Mouse (Mus musculus) layer of hippocampus, postnatal 14 days (tissue): ENCODE measurements at regions not wholly inside any gene's neighbourhood (a gene's known extent, or its start where the extent isn't known, plus 50 kb on each side); places are given as distances from the start of the nearest gene placed in this dataset.
A peak's percentile ranks its signal among the peaks of the same experiment; 100 is the strongest.

Experiments
- DNase-seq, 2 experiments: peaks; one replicate each; pipeline ENCODE4 v3.0.0; 2021 to 2022; ENCODE audit warnings: low spot score in 2 of 2, mixed read lengths in 1 of 2

DNA sequence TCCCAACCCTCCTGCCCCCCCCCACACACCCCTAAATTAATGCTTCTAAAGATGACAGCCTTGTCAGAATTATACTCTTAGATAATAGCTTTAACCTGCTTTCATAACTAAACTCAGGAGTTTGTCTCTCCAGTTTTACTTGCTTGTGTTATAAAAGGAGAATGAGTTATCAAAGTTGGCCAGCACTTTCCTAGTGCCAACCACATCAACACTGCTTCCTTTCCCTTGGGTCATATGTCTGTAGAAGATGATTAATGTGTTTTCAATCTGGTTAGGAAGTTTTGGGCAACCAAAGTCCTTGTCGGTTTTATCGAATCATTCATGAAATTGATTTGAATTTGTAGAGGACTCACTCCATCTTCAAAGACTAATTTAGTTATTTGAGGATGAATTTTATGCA, 505.3 kb downstream of the Kctd12 start:
- no peak for DNase-seq

GRCm38 (mm10) chr14:102469326-102469725, 513.1 kb downstream of the Kctd12 start:
- no peak for DNase-seq

DNA sequence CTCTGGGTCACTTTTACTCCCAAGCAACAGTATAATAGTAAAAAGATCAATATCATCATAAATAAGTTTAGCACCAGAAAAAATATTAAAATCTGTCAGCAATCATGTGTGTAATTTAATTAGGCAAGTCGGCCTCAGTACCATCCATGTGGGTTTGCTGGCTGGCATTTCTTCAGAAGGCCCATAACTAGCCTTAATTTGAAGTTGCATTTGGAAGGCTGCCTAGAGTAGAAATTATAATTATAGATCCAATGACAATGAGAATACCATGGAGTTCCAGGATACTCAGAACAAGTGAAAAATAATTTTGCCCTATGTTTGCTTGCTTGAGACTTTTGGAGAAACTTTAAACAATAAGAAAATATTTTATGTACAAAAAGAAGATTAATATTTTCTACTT, 521.4 kb downstream of the Kctd12 start:
- DNase-seq, result peak in 1 of 2 experiments; percentile 54

DNA sequence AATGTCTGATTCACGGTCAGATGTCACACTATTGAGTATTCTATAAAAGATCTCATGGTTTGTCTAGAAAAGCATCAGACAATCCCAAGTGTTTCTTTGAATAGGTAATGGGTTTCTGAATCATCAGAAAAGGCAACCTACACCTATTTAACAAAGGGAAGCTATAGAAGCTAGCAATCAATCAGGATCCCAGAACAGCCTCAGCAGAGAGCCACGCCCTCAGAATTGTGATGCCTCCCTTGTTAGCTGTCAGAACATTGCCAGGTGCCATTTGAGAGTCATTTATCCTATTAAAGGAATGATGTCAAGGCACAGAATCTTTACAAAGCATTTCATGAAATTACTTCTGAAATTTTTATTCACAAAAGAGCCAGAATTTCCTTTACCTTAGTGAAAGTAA, 542.7 kb downstream of the Kctd12 start:
- DNase-seq, result no peak

DNA sequence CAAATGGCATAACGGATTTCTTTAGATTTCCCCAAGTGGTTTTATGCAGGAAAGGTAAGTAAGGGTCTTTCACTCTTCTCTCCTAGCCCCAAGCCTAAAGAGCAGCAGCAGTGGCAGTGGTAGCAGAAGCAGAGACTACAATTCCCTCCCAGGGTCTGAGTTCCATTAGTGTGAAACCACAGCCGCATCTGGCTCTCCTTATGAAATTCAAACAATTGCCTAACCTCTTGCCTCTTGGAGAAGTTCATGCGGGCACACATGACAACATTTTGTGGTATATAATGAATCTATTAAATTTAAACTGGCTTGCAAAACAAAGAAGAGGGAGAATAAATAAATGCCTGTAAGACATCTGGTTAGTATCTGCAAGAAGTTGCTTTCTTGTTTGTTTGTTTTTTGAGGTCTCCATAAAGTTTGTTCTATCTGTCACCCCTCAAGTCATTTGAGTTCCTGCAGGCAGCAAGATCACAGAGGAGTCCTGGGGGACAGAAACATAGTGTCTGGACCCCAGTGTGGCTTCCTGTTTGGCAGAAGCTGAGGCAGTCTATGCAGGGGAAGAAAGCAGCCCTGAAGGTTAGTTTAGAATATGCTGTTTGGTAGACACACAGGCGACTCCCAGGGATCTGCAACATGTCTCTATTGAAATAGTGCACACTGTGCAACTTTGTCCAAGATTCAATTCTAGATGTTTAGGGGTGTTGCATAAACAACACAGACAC, 578.9 kb downstream of the Kctd12 start:
- DNase-seq, result no peak

DNA sequence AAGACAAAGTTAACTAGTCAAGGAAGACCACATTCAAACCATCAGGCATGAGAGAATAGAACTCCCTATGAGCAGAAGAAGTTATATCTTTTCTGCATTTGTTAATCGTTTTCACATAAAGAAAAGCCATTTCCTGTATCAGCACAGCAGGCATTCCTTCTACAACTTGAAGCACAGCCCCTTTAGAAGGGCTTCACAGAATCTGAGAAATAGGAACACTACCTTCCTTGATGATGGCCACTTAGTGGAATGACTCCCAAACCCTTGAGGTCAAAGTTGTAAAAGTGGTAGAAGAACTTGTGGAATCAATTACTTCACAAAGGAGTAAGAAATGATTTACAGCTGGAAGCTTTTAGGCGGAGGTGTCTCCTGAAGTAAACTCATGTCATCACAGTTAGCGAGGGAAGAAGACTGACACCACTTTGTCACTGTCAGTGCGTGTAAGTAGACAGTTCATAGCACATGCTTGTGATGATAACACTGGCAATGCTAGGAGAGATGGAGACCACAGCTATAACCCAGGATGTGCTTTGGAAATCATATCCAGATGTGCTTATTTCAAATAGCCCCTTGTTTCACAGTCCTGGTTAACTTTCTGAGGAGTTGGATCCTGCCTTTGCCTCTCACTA, 580.3 kb downstream of the Kctd12 start:
- DNase-seq, result no peak

DNA sequence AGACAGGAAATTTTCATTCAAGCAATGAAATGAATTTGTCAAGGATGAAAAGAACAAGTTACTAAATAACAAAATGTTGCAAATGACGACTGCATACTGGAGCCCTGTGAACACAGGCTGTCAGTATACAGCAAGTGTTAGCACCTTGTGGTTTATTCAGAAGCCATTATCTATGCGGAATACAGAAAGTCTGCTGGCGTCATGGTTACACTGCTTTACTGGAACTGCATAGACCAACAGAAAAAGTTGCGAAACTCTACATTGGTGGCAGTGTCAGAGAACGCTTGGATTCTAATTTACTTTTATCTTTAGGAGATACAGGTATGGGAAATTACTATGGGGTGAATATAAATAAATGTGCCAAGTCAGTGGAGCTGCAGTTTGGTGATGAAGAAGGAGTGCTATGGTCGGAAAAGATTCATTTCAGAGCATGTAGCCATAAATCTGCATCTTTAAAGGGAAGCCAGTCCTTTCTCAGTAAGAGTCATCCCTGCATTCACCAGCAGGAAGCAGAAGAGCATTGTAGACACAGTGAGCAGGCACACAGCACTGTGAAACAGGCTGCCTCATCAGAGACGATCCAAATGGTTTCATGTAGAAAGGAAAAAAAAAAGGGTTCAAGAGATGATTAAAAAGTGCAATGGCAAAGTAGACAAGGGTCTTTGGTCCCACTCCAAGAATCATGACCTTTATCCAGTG, 586.3 kb downstream of the Kctd12 start:
- DNase-seq, result no peak

GRCm38 (mm10) chr14:102392351-102392750, 590.1 kb downstream of the Kctd12 start:
- peak; percentile 27 to 85 for DNase-seq

DNA sequence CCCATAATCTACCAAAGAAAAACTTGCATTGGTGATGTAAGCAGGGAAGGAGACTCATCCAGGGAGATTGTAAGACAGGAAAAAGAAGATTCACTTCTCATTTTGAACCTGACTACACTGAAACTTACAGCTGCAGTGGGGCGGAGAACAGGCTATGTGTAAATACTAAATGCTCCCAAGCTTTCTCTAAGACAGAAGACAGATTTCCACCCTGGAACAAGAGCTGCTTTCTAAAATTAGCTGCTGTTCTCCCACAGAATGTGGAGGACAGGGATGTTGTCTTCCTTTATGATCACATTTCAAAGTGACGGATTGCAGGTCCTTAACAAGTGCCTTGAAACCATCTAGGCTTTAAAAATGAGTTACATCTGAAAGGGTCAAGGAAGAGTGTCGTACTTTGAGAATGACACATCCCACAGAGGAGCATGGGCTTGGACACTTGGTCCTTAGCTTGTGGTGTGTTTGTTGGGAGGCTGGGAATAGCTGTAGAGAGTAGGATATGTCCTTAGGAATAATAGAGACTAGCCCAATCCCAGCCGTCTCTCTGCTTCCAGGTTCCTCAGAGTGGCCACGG, 609.4 kb downstream of the Kctd12 start:
- DNase-seq, result peak in 1 of 2 experiments; percentile 3

DNA sequence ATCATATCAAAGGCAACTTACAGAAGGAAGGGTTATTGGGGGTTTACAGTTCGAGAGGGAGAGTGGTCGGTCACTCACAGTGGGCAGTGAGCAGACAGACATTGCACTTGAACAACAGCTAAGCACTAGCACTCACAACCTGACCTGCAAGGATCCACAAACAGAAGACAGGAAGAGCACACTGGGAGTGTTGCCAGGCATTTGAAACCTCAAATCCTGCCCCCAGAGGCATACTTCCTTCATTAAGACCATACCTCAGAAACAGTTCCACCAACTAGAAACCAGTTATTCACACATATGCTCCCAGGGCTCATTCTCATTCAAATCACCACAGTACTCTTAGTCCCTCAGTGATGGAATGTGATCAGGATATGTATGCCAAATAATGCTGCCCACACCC, 620.8 kb downstream of the Kctd12 start:
- DNase-seq, result no peak

GRCm38 (mm10) chr14:102329409-102329808, 599.7 kb downstream of the Lmo7 start:
- DNase-seq, result no peak

DNA sequence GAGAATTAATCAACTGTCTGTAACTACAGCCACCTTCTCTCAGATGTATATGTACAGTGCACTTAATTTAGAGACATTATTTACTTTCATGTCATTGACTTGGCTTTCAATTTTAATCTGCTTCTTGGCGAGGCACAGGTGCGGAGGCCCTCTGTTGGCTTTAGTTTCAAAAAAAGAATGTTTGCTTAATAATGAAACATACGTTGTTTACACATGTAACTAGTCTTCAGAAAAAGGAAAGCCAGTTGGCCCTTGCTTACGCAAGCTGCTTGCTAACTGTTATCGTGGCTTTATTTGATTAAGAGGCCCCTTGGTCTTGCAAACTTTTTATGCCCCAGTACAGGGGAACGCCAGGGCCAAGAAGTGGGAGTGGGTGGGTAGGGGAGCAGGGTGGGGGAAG, 576.6 kb downstream of the Lmo7 start:
- no peak for DNase-seq

DNA sequence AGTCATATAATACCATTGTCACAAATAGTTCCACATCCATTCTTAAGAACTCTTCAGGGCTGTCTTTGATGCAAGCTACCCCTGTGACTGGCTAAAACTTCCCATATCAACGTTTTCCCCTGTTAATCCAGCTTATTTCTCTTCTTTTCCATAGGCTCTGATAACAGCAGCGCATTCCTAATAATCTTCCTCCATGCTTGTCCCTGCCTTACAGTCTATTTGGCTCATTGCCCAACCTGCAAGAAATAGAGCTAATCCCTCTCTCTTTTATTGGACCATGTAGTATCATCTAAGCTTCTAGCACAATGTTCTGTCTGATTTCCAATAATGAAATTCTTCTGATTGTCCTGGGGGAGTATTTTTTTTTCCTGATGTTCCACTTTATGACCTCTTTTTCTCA, 573.1 kb downstream of the Lmo7 start:
- no peak for DNase-seq

DNA sequence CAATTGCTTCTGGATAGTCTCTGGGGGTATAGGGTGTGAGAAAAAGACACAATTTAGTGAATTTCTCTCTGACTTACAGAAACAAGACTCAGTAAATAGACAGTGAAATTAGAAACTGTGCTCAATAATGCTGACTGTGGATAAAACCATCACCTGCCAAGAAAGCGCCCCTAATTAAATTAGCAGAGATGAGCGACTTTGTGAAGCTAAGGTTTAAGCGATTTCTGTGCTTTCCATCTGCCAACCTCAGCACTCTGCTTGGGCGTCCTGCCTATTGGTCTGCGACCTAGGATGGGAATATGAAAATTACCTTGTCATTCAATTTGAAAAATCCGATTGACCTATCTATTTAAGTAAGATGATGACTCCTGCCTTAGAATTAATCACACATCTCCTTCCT, 570.5 kb downstream of the Lmo7 start:
- no peak for DNase-seq

- DNase-seq, result no peak
Observed at GRCm38 (mm10) chr14:102291361-102291760, 561.6 kb downstream of the Lmo7 start.

- DNase-seq, result no peak
Observed at GRCm38 (mm10) chr14:102250076-102250475, 520.3 kb downstream of the Lmo7 start.

DNA sequence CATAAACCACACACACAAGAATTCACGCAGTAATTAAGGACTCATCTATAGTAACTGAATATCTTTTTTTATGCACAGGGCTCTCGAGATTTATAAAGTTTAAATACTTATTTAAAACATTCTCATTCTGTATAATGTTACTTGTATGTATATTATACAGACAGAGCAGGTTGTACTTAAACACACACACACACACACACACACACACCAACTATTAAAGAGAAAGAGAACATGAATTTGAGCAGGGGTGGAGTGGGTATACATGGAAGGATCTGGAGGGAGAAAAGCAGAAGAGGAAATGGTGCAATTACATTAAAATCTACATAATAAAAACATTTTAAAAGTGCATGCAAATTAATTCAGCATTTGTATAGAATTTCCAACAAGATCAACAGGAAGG, 518.8 kb downstream of the Lmo7 start:
- DNase-seq, result no peak

DNA sequence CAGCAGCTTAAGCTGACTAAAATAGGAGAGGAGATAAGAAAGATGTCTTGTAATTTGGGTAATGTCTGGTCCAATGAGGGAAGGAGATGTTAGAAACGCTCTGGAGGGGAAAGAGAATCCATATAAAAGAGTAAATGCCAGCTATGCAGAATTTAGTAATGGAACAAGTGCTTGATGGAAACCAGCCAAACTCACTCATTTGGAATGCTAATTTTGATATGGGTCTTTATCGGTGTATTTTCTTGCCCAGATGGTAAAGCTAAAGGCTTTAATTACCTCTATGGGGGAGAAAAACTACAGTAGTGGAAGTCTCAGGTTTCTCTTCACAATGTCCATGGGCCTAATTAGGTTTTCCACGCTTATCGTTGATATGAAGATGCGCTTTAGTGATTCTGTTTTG, 518.3 kb downstream of the Lmo7 start:
- no peak for DNase-seq

DNA sequence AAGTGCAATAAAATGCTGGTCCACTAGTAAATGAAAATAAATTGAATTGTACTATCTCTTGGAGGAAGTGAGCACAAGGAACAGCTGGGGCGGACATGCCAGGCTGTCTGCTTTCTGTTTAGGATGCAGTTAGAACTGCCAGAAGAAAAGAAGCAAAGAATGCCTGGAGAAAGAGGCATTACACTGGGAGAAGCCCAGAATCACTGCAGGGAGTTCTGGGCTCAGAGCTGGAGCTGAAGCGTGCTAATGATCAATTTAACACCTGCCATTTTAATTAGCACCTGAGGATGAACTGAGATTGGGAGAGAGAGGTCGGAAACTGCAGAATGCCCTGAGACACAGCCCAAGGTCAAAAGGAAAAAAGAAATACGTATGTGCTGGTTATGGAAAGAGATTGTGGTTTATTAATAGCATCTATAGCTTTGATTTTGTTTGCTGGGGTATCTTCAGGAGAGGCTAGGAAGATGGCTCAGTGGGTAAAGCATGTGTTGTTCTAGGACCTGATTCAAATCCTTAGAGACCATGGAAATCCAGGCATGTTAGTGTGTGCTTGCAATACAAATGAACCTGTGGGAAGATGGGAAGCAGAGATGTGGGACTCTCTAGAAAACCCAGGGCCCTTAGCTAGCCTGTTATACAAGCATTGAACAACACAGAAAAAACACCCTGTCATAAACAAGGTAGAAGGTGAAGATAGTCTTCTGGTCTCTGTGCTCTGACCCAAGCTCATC, 514.2 kb downstream of the Lmo7 start:
- DNase-seq, result no peak

DNA sequence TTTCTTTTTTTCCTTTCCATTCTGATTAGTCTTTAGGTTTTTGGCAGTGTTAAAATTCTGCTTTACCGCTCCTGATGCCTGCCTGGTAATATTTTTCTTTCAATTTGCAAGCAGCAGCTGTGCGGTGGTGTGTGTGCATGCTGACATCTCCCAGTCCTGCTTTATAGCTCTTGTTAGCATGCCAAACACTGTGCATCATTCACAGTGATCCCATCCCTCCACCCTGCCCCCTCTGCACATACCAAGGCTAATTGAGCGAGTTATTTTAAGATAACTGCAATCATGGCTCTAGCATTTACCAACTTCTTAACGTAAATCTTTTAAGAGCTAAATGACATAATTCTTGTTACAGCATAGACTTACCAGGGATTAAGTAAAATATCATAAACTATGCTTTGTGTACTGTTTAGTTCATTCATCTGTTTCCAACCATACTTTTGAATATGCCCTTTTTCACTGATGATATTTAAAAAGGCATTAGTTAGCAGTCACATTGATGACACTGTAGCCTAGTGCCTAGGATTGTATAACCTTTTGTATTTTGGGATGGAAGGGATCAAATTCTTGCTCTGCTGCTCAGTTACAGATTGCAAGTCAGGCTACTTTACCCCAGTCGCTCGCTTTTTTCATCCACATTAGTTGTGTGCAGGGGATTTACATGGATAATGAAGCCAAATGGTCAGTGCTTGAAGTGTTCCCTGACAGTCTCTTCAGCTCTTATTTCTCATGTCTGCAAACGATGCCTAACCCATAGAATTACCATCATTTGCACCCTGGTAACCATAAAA, 487.0 kb downstream of the Lmo7 start:
- peak; percentile 24 to 45 for DNase-seq
